Mouse (Mus musculus) midbrain, embryonic 16.5 days (tissue): Measurements from ENCODE around the gene Aoc1. TPM values are rescaled to one million over a fixed set of nuclear protein-coding genes. Genes with fewer than 3 reads are reported as not detected.

Source experiments
- ATAC-seq: fragments of 200-750 bp; cut with Nextera tagmentation; 2 replicates; pipeline ENCODE4 v1.8.0; 2017; ENCODE audit warnings: moderate TSS enrichment
- H3K27ac ChIP-seq: fragments of 300-500 bp; sonication (generic); 2 replicates; pipeline ENCODE4 v1.5.1; 2014; ENCODE audit warnings: mild to moderate bottlenecking, low read length, mixed read lengths
- H3K27me3 ChIP-seq: fragments of 300-500 bp; sonication (generic); 2 replicates; pipeline ENCODE4 v1.6.1; 2014; ENCODE audit warnings: low read depth, low read length, mixed read lengths; ENCODE audit not compliant: control insufficient read depth, insufficient read depth
- H3K36me3 ChIP-seq: fragments of 300-500 bp; sonication (generic); 2 replicates; pipeline ENCODE4 v1.6.1; 2014; ENCODE audit warnings: mild to moderate bottlenecking, low read length, moderate library complexity, mixed read lengths; ENCODE audit not compliant: control insufficient read depth, insufficient read depth
- H3K4me1 ChIP-seq: fragments of 300-500 bp; sonication (generic); 2 replicates; pipeline ENCODE4 v1.6.1; 2014; ENCODE audit warnings: mild to moderate bottlenecking, low read length, mixed read lengths; ENCODE audit not compliant: control insufficient read depth, insufficient read depth
- H3K4me2 ChIP-seq: fragments of 300-500 bp; sonication (generic); 2 replicates; pipeline ENCODE4 v1.6.1; 2014; ENCODE audit warnings: mild to moderate bottlenecking, low read length, mixed read lengths
- H3K4me3 ChIP-seq: fragments of 300-500 bp; sonication (generic); 2 replicates; pipeline ENCODE4 v1.5.1; 2014; ENCODE audit warnings: low read depth, mild to moderate bottlenecking, low read length, moderate library complexity, mixed read lengths
- H3K9ac ChIP-seq: fragments of 300-500 bp; sonication (generic); 2 replicates; pipeline ENCODE4 v1.6.1; 2014; ENCODE audit warnings: low read depth, low read length, mixed read lengths
- H3K9me3 ChIP-seq: fragments of 300-500 bp; sonication (generic); replicated peaks from 2 replicates; pipeline ENCODE4 v1.6.1; 2014; ENCODE audit warnings: mild to moderate bottlenecking, low read length, mixed read lengths; ENCODE audit not compliant: control insufficient read depth, poor library complexity, severe bottlenecking
- WGBS: fragments of 180-500 bp; shearing (Covaris S2); extraction: QIAGEN DNeasy Blood & Tissue Kit; methylation state at CpG from one replicate; pipeline ENCODE4 v1.1.7; 2014; 5-methylcytosine and 5-hydroxymethylcytosine counted together
- polyA plus RNA-seq: library from polyadenylated mRNA; unstranded; fragments of >200 nt; fragmentation: Nextera tagmentation; extraction: Ambion mirVana; gene quantifications from 2 replicates; pipeline ENCODE4 v1.2.1, GENCODE M21; 2015

Aoc1 gene
- polyA plus RNA-seq, 1 experiment from 2014 or later: not detected

DNA sequence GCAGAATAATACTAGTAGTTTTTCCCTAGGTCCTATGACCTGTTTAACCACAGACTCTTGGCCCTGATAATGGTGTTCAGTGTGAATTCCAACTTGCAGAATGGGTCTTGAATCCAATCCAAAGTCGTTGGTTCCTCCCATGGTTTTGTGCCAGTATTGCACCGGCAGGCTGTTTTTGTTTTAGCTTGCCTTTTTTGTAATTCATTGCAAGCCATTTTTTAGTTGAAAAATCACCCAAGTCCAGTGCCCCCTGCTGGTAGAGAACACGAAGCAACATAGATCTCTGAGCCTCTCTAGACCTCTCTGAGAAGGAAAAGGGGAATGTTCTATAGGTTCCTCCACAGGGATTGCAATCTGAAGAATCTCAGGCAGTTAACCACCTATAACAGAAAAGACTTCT lies 39.3 kb downstream of the Aoc1 start:
- H3K27ac ChIP-seq: no peak overlapping the region
- H3K9ac ChIP-seq: no peak overlapping the region
- no peak overlapping the region for H3K4me3 ChIP-seq
- no peaks in the 10 kb centered on the region for H3K4me1 ChIP-seq
- no peak for ATAC-seq
- H3K27me3 ChIP-seq: no peaks in the 10 kb centered on the region
- H3K36me3 ChIP-seq: no peaks in the 10 kb centered on the region
- no peaks in the 10 kb centered on the region for H3K9me3 ChIP-seq
- WGBS: 38% methylated on average over 3 of the region's 3 CpGs
- H3K4me2 ChIP-seq: no peak overlapping the region

GRCm38 (mm10) chr6:48913587-48913986 lies 40.9 kb downstream of the Aoc1 start:
- no peaks in the 10 kb centered on the region for H3K27me3 ChIP-seq
- 98% methylated on average over 2 of the region's 2 CpGs for WGBS
- no peaks in the 10 kb centered on the region for H3K4me1 ChIP-seq
- no peak overlapping the region for H3K4me2 ChIP-seq
- H3K9ac ChIP-seq: no peak overlapping the region
- ATAC-seq: no peak
- no peak overlapping the region for H3K27ac ChIP-seq
- H3K36me3 ChIP-seq: no peaks in the 10 kb centered on the region
- H3K4me3 ChIP-seq: no peak overlapping the region
- no peaks in the 10 kb centered on the region for H3K9me3 ChIP-seq

- Histone ChIP-seq H3K4me3 (no peak within 1 kb of the TSS), H3K9me3 (no peaks in the 10 kb centered on the region), H3K9ac (no peak within 1 kb of the TSS), H3K27me3 (no peaks in the 10 kb centered on the region), H3K4me2 (no peak within 1 kb of the TSS), H3K4me1 (no peaks in the 10 kb centered on the region), H3K27ac (no peak within 1 kb of the TSS), H3K36me3 (no peaks in the 10 kb centered on the region)
- no peak for ATAC-seq
- 96% methylated on average over 5 of the region's 5 CpGs for WGBS
Measured at GRCm38 (mm10) chr6:48929595-48929994, 56.9 kb downstream of the Aoc1 start, which contains the start of gene 1600015I10Rik. TSS of gene 1600015I10Rik (plus strand) at chr6:48929895.

- H3K36me3 ChIP-seq: no peaks in the 10 kb centered on the region
- no peak overlapping the region for H3K4me2 ChIP-seq
- ATAC-seq: no peak
- H3K4me3 ChIP-seq: no peak overlapping the region
- no peak overlapping the region for H3K27ac ChIP-seq
- H3K4me1 ChIP-seq: no peaks in the 10 kb centered on the region
- 69% methylated on average over 2 of the region's 2 CpGs for WGBS
- no peaks in the 10 kb centered on the region for H3K9me3 ChIP-seq
- H3K27me3 ChIP-seq: no peaks in the 10 kb centered on the region
- H3K9ac ChIP-seq: no peak overlapping the region
Measured at GRCm38 (mm10) chr6:48949596-48949995, 76.9 kb downstream of the Aoc1 start.

DNA sequence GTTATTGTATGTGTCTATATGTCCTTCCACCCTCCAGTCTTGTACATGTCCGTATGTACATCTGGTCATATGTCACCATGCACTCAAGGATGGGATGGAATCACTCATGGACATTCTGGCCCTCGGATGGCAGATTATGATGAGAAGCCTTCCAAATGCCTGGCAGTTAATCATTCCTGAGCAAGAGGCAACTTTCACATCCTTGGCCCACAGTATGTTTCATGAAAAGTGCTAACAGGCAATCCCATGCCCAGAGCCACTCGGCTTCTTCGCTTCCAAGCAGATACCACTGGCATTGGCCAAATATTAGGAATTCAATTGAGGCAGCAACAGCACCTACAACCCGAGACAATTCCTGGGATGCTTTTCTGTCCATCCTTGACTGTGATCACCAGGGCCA lies 78.0 kb downstream of the Aoc1 start:
- Histone ChIP-seq H3K9me3 (no peaks in the 10 kb centered on the region), H3K9ac (no peak overlapping the region), H3K27me3 (no peaks in the 10 kb centered on the region), H3K4me1 (no peaks in the 10 kb centered on the region), H3K36me3 (no peaks in the 10 kb centered on the region), H3K27ac (no peak overlapping the region), H3K4me2 (no peak overlapping the region), H3K4me3 (no peak overlapping the region)
- WGBS: 87% methylated on average over 5 of the region's 5 CpGs
- no peak for ATAC-seq

GRCm38 (mm10) chr6:48951630-48952029 lies 78.9 kb downstream of the Aoc1 start:
- no peak overlapping the region for H3K27ac ChIP-seq
- no peaks in the 10 kb centered on the region for H3K4me1 ChIP-seq
- H3K4me3 ChIP-seq: no peak overlapping the region
- H3K9me3 ChIP-seq: no peaks in the 10 kb centered on the region
- WGBS: 93% methylated on average over 6 of the region's 6 CpGs
- no peaks in the 10 kb centered on the region for H3K27me3 ChIP-seq
- no peak overlapping the region for H3K4me2 ChIP-seq
- ATAC-seq: no peak
- no peaks in the 10 kb centered on the region for H3K36me3 ChIP-seq
- no peak overlapping the region for H3K9ac ChIP-seq

DNA sequence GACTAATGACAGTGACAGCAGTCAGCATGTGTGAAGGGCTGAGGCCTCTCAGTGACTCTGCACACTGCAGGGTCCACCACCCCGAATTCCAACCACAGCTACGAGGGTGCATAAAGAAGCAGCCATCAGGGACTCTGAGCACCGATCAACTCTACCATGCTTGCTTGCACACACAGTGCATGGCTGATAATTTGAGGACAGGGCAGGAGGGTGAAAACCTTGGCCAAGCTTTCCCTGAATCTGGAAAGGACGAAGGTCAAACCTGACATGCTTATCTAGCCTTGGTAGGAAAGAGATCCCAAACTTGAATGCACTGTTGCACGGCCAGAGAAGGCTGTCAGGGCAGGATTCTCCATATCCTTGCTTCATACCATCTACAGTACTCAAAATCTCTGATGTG lies 80.5 kb downstream of the Aoc1 start:
- ATAC-seq: no peak
- Histone ChIP-seq H3K27me3 (no peaks in the 10 kb centered on the region), H3K36me3 (no peaks in the 10 kb centered on the region), H3K4me2 (no peak overlapping the region), H3K4me1 (no peaks in the 10 kb centered on the region), H3K4me3 (no peak overlapping the region), H3K9ac (no peak overlapping the region), H3K27ac (no peak overlapping the region), H3K9me3 (no peaks in the 10 kb centered on the region)
- WGBS: 89% methylated on average over 5 of the region's 5 CpGs

GRCm38 (mm10) chr6:48954211-48954610 lies 81.5 kb downstream of the Aoc1 start:
- Histone ChIP-seq H3K4me2 (no peak overlapping the region), H3K27ac (no peak overlapping the region), H3K9me3 (no peaks in the 10 kb centered on the region), H3K27me3 (no peaks in the 10 kb centered on the region), H3K9ac (no peak overlapping the region), H3K4me1 (no peaks in the 10 kb centered on the region), H3K4me3 (no peak overlapping the region), H3K36me3 (no peaks in the 10 kb centered on the region)
- WGBS: 76% methylated on average over 5 of the region's 5 CpGs
- ATAC-seq: no peak

DNA sequence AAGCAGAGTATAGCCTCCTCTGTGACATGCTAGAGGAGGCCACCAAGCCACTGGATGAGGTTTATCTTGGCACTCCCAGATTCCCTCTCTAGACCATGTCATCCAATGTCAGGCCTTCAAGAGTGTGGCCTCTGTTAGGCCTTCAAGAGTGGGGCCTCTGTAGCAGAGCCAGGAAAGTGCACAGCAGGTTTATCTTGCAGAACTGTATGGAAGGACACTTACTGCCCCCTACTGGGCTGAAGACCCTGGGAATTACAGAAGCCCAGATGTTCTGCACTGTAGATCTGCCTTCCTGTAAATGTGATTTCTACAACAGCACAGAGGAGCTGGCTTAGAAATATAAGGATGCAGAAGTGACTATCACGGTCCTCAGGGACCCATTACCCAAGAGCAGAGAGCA lies 82.2 kb downstream of the Aoc1 start:
- Histone ChIP-seq H3K9ac (no peak overlapping the region), H3K36me3 (no peaks in the 10 kb centered on the region), H3K4me1 (no peaks in the 10 kb centered on the region), H3K27me3 (no peaks in the 10 kb centered on the region), H3K4me2 (no peak overlapping the region), H3K9me3 (no peaks in the 10 kb centered on the region), H3K4me3 (no peak overlapping the region), H3K27ac (no peak overlapping the region)
- WGBS: 60% methylated on average over 1 of the region's 1 CpGs
- no peak for ATAC-seq

DNA sequence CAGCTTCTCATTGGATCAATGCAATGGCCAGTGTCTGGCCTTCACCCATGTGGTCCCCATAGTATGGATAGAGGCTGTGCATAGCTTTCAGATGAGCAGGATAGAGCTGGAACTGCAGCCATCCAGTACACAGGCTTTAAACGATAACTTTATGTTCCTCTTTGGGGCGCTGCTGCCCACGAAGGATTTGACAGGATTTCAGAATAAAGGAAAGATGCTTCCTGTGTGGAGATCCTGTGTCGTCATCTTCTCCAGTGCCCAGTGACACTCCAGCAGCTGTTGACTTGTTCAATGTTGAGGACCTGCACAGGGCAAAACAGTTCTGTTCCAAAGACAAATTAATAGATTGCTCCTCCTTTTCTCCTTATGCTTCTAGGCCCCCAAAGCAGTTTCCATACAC lies 84.1 kb downstream of the Aoc1 start:
- no peak overlapping the region for H3K9ac ChIP-seq
- no peaks in the 10 kb centered on the region for H3K9me3 ChIP-seq
- no peak overlapping the region for H3K27ac ChIP-seq
- no peaks in the 10 kb centered on the region for H3K4me1 ChIP-seq
- no peak for ATAC-seq
- H3K36me3 ChIP-seq: no peaks in the 10 kb centered on the region
- H3K27me3 ChIP-seq: no peaks in the 10 kb centered on the region
- no peak overlapping the region for H3K4me3 ChIP-seq
- H3K4me2 ChIP-seq: no peak overlapping the region
- WGBS: 89% methylated on average over 4 of the region's 4 CpGs
